Mouse (Mus musculus): Measurements from ENCODE around the gene Ppp6r1.

The Ppp6r1 gene

DNA sequence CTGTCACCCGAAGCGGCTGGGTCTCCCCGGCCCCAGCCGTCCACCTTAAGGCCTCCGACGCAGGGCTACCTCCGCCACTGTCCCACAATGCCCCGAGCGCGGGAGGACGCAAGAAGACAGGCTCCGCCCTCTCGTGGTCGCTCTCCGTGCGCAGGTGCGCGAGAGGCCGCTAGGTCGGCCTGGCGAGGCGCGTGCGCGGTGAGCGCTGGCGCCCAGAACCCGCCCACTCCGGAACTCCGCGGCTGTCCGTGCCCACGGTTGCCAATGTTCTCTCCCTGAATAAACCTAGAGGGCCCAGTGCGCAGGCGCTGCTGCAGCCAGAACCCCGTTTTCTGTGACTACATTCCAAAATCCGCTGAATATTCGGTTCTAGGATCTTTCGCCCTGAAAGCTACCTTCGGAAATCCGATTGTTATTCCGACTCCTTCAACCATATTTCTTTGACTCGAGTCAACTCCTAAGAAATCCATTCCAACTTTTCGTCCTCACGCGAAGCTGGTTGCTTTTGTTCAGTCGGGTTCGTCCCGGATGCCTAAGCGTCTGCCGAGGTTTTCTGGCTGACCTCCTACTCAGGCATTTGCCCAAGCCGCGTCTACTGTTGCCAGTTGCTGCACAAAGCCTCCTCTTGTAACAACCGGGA lies at the start of gene Ppp6r1:
Gene Ppp6r1 (minus strand): TSS at position 108 of the 640 bp plus-strand sequence.
- DNase-seq (ENCODE audit: low spot score in 2 of 2), result peak; percentile 97 to 98

GRCm38 (mm10) chr7:4705098-4705497 lies 46.3 kb upstream of the Ppp6r1 start:
- DNase-seq (ENCODE audit: low spot score in 2 of 2), result no peak

GRCm38 (mm10) chr7:4703195-4703594 lies 44.4 kb upstream of the Ppp6r1 start:
- DNase-seq (ENCODE audit: low spot score in 2 of 2), result no peak

GRCm38 (mm10) chr7:4702334-4702733 lies 43.5 kb upstream of the Ppp6r1 start:
- no peak for DNase-seq (ENCODE audit: low spot score in 2 of 2)

DNA sequence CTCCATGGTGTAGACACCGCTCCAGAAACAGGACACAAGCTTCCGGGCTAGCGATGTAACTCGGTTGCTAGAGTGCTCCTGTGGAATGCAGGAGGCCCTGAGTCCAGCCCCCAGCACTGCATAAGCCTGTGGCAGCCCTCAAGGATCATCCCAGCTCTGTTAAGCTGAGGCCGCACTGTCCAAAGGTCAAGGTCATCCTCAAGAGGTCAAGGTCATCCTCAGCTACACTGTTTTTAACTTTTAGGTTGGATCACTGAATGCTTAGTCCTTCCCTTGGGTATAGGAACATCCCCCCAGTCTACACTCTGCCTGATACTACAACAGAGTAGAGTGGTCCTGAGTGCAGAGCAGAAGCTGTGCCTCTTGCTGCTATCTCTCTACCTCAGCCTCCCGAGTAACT lies 34.2 kb upstream of the Ppp6r1 start:
- DNase-seq (ENCODE audit: low spot score in 2 of 2), result no peak

- DNase-seq (ENCODE audit: low spot score in 2 of 2), result no peak
Observed at GRCm38 (mm10) chr7:4690951-4691653, 32.3 kb upstream of the Ppp6r1 start.

DNA sequence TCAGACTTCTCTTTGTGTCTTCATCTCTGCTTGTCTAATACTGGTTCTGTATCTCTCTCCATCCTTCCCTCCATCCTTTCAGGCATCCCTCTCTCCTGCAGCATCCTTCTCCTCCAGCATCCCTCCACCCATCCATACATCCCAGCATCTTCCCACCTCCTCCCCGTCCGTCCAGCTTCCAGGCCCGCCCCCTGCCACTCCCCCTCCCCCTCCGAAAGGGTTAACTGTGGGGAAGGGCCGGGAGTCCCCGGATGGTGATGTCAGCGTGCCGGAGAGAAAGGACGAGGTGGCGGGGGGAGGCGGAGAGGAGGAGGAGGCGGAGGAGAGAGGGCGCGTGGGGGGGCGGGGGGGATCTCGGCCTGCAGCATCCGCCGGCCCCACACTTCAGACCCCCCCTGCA lies 31.6 kb upstream of the Ppp6r1 start, which contains the start of gene Brsk1:
Gene Brsk1 (plus strand): TSS at position 218 of the 400 bp plus-strand sequence.
- DNase-seq (ENCODE audit: low spot score in 2 of 2), result no peak

GRCm38 (mm10) chr7:4684632-4685417 lies 26.0 kb upstream of the Ppp6r1 start, which contains the start of gene Hspbp1:
Hspbp1 (minus strand) TSS chr7:4685068.
- DNase-seq (ENCODE audit: low spot score in 2 of 2), result peak; percentile 97 to 98

DNA sequence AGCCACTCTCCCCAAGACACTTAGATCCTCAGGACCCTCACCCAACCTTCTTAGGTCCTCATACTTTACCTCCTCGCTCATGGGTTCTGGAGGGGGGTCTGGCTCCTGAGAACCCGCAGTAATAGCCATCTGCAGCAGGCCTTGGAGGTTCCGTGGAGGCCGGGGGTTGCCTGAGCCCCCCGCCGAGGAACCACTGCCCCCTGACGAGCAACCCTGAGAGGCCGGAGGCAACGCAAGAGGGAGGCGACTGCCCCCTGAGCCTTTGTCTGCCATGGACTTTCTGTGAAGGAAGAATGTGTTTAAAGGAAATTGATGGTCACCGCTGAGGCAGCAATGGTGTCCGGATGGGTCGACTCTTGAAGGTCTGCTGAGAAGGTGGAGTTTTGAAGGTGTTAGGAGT lies 25.4 kb upstream of the Ppp6r1 start:
- no peak for DNase-seq (ENCODE audit: low spot score in 2 of 2)

DNA sequence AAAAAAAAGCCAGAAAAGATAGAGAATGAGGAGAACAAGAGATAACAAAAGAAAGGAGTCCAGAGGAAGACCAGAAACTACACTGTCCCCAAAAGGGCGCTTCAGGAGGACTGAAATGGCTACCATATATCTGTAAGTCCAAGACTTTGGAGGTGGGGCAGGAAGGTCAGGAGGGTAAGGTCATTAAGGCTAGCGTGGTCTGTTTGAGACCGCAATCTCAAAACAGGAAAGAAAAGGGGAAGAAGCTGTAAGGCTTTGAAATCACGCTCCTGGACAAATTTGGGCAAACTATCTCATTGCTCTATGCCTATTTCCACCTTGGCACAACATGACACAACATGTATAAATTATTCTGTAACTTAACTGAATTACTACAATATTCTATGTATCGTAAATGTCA lies 24.5 kb upstream of the Ppp6r1 start:
- DNase-seq (ENCODE audit: low spot score in 2 of 2), result no peak

DNA sequence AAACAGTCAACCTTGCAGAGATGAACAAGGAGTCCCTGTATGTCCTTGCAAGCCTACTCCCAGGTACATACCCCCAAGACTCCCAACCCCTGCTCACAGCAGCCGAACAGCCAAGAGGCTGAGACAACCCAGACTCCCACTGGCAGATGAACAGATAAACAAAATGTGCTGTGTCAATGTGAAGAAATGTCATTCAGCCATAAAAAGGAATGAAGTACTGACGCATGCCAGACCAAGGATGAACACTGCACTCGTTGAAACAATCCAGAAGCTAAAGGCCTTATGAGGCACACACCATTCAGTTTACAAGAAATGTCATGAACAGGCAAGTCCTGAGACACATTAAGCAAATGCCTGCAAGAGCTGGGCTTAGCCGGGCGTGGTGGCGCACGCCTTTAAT lies 16.4 kb upstream of the Ppp6r1 start:
- no peak for DNase-seq (ENCODE audit: low spot score in 2 of 2)

DNA sequence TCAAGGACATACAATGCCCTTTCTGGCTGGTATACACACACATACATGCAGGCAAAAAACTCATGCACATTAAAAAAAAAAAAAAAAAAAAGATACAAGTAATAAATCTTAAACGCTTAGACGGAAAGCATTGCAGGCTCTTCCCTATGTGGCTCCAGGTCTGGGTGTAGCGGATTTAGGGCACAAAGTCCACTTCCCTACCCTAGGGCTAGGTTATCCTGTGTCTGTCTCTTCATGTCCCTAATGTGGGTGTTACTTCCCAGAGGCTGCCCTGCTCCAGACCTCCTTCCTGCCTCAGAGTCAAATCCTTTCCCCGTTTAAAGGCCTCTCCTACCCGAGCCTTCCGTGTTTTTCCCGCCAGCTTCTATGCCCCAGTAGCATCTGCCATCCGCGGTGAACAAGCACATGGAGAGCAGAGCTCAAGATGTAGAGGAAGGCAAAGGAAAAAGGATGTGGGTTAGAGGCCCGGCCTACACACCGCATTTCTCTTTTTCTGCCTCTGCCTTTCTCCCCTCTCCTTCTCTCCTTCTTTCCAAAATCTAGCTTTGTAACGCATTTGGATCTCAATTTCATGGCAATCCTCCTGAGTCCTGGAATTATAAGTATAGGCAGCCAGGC lies 15.4 kb upstream of the Ppp6r1 start:
- DNase-seq (ENCODE audit: low spot score in 2 of 2), result no peak

DNA sequence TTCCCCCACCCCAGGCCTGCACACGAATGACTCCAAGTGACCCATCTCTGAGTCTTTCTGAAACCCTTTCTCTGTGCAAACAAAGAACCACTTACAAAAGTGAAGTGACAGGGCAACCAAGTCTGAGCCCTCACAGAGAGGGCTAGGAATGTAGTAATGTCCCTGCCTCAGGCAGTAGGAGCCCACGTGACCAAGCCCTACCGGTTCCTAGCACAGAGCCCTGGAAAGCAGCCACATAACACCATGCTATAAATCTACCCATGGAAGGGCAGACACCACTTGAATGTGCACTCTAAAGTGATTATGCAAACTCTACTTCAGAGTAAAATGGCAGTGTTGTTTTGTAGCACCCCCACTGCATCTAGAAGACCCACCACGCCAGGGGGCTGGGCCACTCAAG lies 13.1 kb upstream of the Ppp6r1 start:
- no peak for DNase-seq (ENCODE audit: low spot score in 2 of 2)

GRCm38 (mm10) chr7:4670655-4671255 lies 11.9 kb upstream of the Ppp6r1 start:
- DNase-seq (ENCODE audit: low spot score in 2 of 2), result no peak

DNA sequence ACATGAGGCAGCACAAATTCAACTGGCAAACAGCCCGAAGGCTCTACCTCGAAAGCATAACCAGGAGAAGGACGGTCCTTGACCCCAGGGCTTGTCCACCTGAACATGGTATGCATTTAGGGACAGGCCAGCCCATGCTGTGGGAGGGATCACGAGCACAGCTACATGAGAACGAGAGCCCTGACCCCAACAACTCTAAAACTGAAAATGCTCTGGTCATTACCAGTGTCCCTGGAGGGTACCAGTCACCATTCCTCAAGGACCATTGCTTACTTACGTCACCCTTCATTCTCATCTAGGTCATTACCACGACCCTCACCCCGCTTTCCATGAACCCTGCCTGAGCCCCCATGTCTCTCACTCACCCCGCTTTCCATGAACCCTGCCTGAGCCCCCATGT lies 10.3 kb upstream of the Ppp6r1 start:
- DNase-seq (ENCODE audit: low spot score in 2 of 2), result no peak

DNA sequence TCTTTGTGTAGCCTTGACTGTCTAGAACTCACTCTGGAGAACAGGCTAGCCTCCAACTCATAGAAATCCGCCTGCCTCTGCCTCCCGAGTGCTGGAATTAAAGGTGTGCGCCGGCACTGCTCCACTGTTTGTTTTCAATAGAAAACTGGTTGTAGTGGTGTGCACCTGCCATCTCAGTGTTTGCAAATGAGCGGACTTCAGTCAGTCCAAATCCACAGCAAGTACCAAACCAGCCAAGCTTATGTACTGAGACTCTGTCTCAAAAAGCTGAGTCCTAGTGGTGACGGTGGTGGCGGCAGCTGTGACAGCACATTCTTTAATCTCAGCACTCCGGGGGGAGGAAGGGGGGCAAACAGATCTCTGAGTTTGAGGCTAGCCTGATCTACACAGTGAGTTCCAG lies 9.7 kb upstream of the Ppp6r1 start:
- DNase-seq (ENCODE audit: low spot score in 2 of 2), result no peak

DNA sequence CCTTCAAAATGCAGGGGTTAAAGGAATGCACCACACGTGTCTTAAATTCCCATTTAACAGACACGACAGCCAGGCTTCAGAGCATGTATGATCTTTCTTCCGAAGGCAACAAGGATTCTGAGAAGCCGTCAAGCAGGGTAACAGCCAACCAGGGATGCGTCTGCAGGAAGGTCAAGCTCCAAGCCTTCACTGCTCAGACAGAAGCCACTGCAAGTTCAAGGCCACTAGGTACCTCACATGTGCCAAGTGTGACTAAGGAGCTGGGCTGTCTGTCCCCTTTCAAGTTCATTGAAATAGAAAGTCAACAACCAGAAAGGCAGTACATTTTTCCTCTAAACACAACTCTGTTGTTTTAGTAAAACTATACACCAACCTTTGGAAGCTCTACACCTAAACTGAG lies 8.1 kb upstream of the Ppp6r1 start:
- no peak for DNase-seq (ENCODE audit: low spot score in 2 of 2)

DNA sequence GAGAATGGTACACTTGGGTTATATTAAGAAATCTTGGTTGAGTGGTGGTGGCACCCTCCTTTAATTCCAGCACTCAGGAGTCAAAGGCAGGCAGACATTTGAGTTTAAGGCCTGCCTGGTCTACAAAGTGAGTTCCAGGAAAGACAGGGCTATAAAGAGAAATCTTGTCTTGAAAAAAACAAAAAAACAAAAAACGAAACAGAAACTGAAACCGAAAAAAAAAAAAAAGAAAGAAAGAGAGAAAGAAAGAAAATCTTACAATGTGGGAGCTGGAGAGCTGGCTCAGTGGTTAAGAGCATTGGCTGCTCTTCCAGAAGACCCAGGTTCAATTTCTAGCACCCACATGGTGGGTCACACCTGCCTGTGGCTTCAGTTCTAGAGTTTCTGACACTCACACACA lies 4.9 kb upstream of the Ppp6r1 start:
- DNase-seq (ENCODE audit: low spot score in 2 of 2), result no peak

GRCm38 (mm10) chr7:4663179-4663578 lies 4.4 kb upstream of the Ppp6r1 start:
- no peak for DNase-seq (ENCODE audit: low spot score in 2 of 2)

- no peak for DNase-seq (ENCODE audit: low spot score in 2 of 2)
Observed at GRCm38 (mm10) chr7:4659911-4660443, 1.2 kb upstream of the Ppp6r1 start.

DNA sequence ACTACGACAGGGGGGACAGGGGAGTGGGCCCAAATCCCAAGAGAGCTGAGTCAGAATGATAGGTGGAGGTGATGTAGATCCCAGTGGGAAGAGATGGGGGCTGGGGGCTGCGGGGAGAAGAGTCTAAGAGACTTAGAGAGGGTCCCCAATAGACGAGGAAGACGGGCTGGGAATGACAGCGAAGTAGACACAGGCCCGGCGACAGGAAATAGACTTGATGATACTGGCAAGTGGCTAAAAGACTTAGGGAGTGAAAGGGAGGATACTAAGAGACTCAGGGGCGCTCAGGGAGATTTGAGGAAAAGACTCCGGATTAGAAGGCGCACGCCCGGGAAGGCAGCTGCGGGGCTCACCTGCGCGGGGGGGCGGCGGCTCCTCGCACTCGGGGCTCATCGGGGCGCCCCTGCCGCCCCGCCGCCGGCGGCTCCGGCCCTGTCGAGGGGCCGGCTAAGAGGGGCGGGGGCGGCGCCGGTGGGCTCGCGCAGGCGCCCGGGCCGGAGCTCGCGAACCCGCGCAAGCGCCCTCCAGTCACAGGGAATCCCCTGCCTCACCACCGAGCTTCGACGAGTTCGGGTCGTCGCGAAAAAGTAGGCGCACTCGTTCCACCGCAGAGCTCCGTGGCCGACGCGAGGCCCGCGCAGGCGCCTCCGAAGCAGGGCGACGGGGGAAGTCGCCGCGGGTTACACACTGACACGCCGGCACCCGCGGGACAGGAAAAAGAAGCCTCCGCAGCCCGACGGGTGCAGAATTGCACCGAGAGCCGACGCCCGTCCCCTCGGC lies 501 bp downstream of the Ppp6r1 start:
- no peak for DNase-seq (ENCODE audit: low spot score in 2 of 2)

Measured in heart, adult 9 months (tissue).